Mouse (Mus musculus) kidney, postnatal 0 days (tissue): ENCODE measurements around the gene Ifi47. TPM values are rescaled to one million over a fixed set of nuclear protein-coding genes. Genes with fewer than 3 reads are reported as not detected.
"Not testable (repeated sequence)": the region's sequence is repeated elsewhere in the genome, so short reads cannot be mapped to it uniquely, and the experiment has no call there.

Experiments
- ATAC-seq: fragments of 200-750 bp; cut with Nextera tagmentation; replicated peaks from 2 replicates; pipeline ENCODE4 v1.8.0; 2017; ENCODE audit warnings: low read depth, moderate number of reproducible peaks, moderate TSS enrichment, moderate library complexity; ENCODE audit not compliant: low FRiP score
- DNase-seq: peaks from one replicate; pipeline ENCODE4 v3.0.0-alpha.2; 2016; ENCODE audit warnings: low spot score
- H3K27ac ChIP-seq: fragments of 300-500 bp; sonication (generic); 2 replicates; pipeline ENCODE4 v1.5.1; 2014; ENCODE audit warnings: mild to moderate bottlenecking
- H3K27me3 ChIP-seq: fragments of 300-500 bp; sonication (generic); 2 replicates; pipeline ENCODE4 v1.6.1; 2014; ENCODE audit warnings: low read length, mixed read lengths; ENCODE audit not compliant: insufficient read depth
- H3K36me3 ChIP-seq: fragments of 300-500 bp; sonication (generic); 2 replicates; pipeline ENCODE4 v1.6.1; 2014; ENCODE audit warnings: low read length, mixed read lengths; ENCODE audit not compliant: insufficient read depth
- H3K4me1 ChIP-seq: fragments of 300-500 bp; sonication (generic); replicated peaks from 2 replicates; pipeline ENCODE4 v1.6.1; 2014; ENCODE audit warnings: antibody characterized with exemption, low read length, mixed read lengths; ENCODE audit not compliant: insufficient read depth
- H3K4me2 ChIP-seq: fragments of 300-500 bp; sonication (generic); 2 replicates; pipeline ENCODE4 v1.6.1; 2014; ENCODE audit warnings: mild to moderate bottlenecking, low read length, moderate library complexity, mixed read lengths
- H3K4me3 ChIP-seq: fragments of 300-500 bp; sonication (generic); replicated peaks from 2 replicates; pipeline ENCODE4 v1.5.1; 2014; ENCODE audit warnings: low read depth, low read length
- H3K9ac ChIP-seq: fragments of 300-500 bp; sonication (generic); 2 replicates; pipeline ENCODE4 v1.6.1; 2014; ENCODE audit warnings: low read depth, low read length
- H3K9me3 ChIP-seq: fragments of 300-500 bp; sonication (generic); replicated peaks from 2 replicates; pipeline ENCODE4 v1.6.1; 2016; ENCODE audit warnings: low read length, inconsistent platforms, mixed read lengths
- WGBS: fragments of 180-500 bp; shearing (Covaris S2); extraction: QIAGEN DNeasy Blood & Tissue Kit; methylation state at CpG from one replicate; pipeline ENCODE4 v1.1.7; 2014; 5-methylcytosine and 5-hydroxymethylcytosine counted together
- polyA plus RNA-seq: library from polyadenylated mRNA; unstranded; fragments of >200 nt; fragmentation: Nextera tagmentation; extraction: Ambion mirVana; gene quantifications from 2 replicates; pipeline ENCODE4 v1.2.1, GENCODE M21; 2015

Ifi47 gene
- 4.3 and 6.2 TPM in 2 replicates for polyA plus RNA-seq

GRCm38 (mm10) chr11:49076001-49076757, at the start of gene Ifi47:
TSS of gene Ifi47 (plus strand) at chr11:49076587.
- peak; percentile 74 for DNase-seq
- not testable (repeated sequence) for H3K4me1 ChIP-seq, H3K36me3 ChIP-seq, H3K9me3 ChIP-seq, H3K4me2 ChIP-seq, H3K4me3 ChIP-seq, H3K9ac ChIP-seq, H3K27me3 ChIP-seq, ATAC-seq
- 53% methylated on average over 6 of the region's 6 CpGs for WGBS
- peak within 1 kb of the TSS; percentile 47 for H3K27ac ChIP-seq

DNA sequence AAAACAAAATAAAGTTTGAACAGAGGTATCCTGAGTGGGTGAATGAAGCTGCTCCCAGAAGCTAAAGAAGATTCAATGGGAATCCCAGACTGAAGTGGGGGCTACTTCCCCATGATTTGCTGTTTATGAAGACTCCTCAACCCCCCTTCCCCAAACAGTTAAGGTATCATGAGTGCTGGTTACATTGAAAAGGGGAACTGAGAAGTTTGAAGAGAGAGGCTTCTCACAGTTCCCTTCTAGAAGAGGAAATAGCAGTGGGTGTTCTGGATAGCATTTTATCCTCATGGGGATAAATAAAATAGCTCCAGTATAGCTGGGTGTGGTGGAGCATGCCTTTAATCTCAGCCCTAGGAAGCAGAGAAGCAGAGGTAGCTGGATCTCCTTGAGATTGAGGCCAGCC, 26.3 kb upstream of the Ifi47 start:
- not testable (repeated sequence) for H3K27ac ChIP-seq, DNase-seq, ATAC-seq, H3K9me3 ChIP-seq, H3K4me1 ChIP-seq, H3K9ac ChIP-seq, H3K27me3 ChIP-seq, H3K36me3 ChIP-seq, H3K4me3 ChIP-seq, H3K4me2 ChIP-seq

DNA sequence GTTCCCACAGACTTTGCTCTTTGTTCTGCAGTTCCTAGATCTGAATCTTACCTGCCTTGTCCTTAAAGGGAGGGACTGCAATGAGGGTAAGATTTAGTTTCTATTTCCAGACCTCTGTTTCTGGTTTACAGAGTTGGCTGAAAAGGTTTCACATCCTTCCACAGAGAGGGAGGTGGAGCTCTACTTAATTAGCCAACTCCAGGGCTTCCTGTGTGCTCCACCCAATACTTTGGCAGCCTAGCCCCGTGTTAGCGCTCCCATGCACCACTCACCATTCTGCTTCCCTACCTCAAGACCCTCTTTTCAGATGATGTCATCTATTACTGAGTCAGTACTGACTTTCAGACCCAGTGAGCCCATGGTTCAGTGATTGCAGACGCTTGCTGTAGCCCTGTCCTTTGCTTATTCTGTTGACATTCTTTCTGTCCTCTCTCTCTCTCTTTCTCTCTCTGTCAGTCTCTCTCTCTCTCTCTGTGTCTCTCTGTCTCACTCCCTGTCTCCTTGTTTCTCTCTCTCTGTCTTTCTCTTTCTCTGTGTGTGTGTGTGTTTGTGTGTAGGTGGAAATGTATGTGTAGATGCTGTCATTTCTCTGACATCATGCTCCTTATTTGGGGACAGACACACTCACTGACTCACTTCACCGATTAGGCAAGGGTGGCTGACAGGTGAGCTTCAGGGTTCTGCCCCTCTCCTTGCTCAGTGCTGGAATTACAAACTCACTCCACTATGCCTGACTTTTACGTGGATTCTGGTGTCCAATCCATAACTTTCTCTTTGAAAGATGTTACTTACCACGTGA, 25.1 kb upstream of the Ifi47 start, which contains the start of gene 9930111J21Rik2:
TSS of gene 9930111J21Rik2 (minus strand) at position 150 of the 799 bp plus-strand sequence.
- not testable (repeated sequence) for H3K4me3 ChIP-seq, DNase-seq, H3K27me3 ChIP-seq, H3K36me3 ChIP-seq, H3K27ac ChIP-seq, H3K4me1 ChIP-seq, H3K4me2 ChIP-seq, H3K9me3 ChIP-seq, ATAC-seq, H3K9ac ChIP-seq
- WGBS, result 57% methylated on average over 1 of the region's 6 CpGs

GRCm38 (mm10) chr11:49051894-49052293, 24.5 kb upstream of the Ifi47 start:
- H3K9ac ChIP-seq, H3K4me2 ChIP-seq, H3K4me3 ChIP-seq, H3K36me3 ChIP-seq, DNase-seq, H3K27me3 ChIP-seq, H3K9me3 ChIP-seq, ATAC-seq, H3K27ac ChIP-seq, H3K4me1 ChIP-seq: not testable (repeated sequence)
- WGBS, result no CpG with 5 or more reads among the region's 5 CpGs

DNA sequence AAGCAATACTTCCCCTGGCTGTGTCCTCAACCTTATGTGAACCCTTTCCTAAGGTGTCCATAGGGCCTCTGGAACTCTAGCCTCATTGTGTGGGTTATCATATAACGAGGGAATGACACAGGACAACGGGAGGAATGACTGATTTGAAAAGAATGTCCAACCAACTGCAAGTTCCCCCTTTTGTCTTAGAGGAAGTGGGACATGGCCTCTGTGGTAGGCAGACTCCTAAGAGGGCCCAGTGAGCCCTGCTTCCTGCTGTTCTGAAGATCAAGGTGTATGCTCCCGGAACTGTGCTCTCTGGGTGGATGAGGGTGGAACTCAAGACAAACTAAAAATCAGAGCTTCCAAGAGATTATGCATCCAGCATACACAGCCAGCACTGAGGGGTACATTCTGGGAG, 16.3 kb upstream of the Ifi47 start:
- not testable (repeated sequence) for ATAC-seq, DNase-seq, H3K9ac ChIP-seq, H3K27me3 ChIP-seq, H3K4me3 ChIP-seq, H3K9me3 ChIP-seq, H3K27ac ChIP-seq, H3K4me1 ChIP-seq, H3K4me2 ChIP-seq, H3K36me3 ChIP-seq
- 69% methylated on average over 2 of the region's 3 CpGs for WGBS

DNA sequence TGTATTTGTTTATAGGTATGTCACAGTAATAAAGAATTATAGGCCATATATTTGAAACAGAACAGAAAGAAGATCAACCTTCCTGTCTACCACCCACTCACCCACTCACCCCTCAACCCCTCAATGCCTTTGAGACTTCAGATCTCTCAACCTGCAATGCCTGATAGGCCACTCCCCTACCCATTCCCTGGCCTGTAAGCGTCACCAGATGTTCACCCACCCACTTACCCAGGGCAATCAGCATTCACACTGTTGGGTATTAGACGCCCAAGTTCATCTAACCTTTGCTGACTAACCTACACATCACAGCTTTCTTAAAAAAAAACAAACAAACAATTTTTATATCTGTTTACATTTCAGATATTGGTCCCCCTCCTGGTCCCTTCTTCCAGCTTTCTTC, 14.5 kb upstream of the Ifi47 start:
- not testable (repeated sequence) for H3K27ac ChIP-seq, H3K27me3 ChIP-seq, H3K9ac ChIP-seq, DNase-seq, H3K4me1 ChIP-seq, H3K4me3 ChIP-seq, H3K4me2 ChIP-seq, H3K36me3 ChIP-seq, ATAC-seq, H3K9me3 ChIP-seq
- whole genome bisulfite sequencing, result 52% methylated on average over 1 of the region's 2 CpGs

DNA sequence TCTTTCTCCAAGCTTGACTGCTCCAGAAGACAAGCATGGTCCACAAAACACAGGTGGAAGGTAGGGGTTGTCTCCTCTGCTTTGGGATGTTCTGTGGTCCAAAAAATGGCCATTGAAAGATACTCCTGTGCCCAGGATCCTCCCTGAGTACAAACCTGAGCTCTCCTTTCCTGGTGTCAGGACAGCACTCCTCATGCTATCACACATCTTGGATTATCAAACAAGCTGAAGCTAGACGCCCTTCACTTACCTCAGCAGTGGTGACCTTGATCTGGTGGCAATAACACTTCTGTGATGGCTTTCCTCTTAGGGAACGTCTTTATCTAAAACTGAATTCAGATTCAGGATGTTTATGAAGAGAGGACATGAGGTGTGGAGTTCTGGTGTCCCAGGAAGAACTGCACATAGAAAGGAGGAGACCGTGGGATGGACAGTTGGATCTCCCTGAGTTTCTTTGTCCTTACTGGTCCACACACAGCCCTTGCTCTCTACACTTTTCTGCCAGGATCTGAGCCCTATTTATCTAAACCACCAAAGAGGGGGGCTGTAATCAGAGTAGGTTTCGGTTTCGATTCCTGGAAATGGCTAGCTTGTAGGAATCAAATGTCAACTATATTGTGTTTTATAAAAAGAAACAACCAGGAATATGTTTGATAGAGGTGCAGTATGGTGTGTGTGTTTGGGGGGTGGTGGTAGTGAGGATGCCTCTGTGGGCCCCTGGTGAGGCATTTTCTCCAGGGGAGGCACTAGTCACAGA, 12.5 kb upstream of the Ifi47 start, which contains the start of gene Tgtp2:
TSS of gene Tgtp2 (minus strand) at position 494 of the 757 bp plus-strand sequence.
- H3K27me3 ChIP-seq, H3K36me3 ChIP-seq, DNase-seq, H3K27ac ChIP-seq, H3K4me1 ChIP-seq, H3K4me3 ChIP-seq, ATAC-seq, H3K9ac ChIP-seq, H3K4me2 ChIP-seq, H3K9me3 ChIP-seq: not testable (repeated sequence)
- WGBS, result 74% methylated on average over 5 of the region's 5 CpGs
